Mouse (Mus musculus) brain, embryonic 14.5 days (tissue): ENCODE results near the gene Hbq1a.

Source experiments
- CTCF ChIP-seq: fragments of 200-500 bp; IDR thresholded peaks from 2 replicates; pipeline ENCODE4 v1.5.1; 2012; ENCODE audit warnings: inconsistent platforms, mild to moderate bottlenecking, moderate library complexity, borderline replicate concordance; ENCODE audit not compliant: insufficient read depth, insufficient read length; ENCODE audit errors: extremely low read depth
- POLR2A ChIP-seq: fragments of 200-500 bp; IDR thresholded peaks from 2 replicates; pipeline ENCODE4 v1.6.1; 2012; ENCODE audit warnings: mild to moderate bottlenecking, inconsistent platforms, borderline replicate concordance; ENCODE audit not compliant: poor library complexity, insufficient read depth, insufficient read length, severe bottlenecking; ENCODE audit errors: extremely low read depth

GRCm38 (mm10) chr11:32278458-32278957 is 21.4 kb upstream of the Hbq1a start:
- no peak for TF ChIP-seq POLR2A
- TF ChIP-seq CTCF: no peak
